Mouse (Mus musculus): ENCODE measurements around the gene Sgsm3. TPM values are rescaled to one million over a fixed set of nuclear protein-coding genes. Genes with fewer than 3 reads are reported as not detected.

Gene Sgsm3
- polyA plus RNA-seq, 1 experiment from 2014 or later: 56.1 TPM

DNA sequence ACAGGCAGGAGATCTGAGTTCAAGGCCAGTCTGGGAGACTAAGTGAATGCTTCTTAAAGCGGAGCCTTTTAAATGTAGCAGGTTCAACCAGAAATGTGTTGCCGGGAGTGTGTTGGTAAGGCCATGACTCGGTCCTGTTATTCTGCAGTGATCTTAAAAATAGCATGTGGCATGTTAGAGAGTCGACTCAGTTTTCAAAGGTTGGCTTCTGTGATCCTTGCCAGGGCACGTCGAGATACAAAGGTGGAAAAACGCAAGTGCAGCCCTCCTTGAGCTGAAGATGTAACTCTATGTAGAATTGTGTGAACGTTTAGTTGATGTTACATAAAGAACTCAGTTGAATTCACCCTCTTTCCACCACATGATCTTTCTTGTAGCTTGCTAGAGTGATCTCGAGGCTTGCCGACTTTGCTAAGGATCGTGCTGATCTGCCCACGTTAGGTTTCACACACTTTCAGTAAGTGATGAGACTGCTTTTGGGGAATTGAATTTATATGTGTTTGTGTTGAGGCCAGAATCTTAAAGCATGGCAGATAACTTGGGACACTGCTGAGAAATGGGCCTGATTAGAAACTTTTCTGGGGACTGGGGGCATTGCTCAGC is 21.6 kb upstream of the Sgsm3 start:
- no peak for ATAC-seq (ENCODE audit: low FRiP score, low TSS enrichment)
- no peak for DNase-seq
- Histone ChIP-seq H3K9me3 (ENCODE audit: control insufficient read depth, low read length) (no peaks in the 10 kb centered on the region), H3K4me1 (ENCODE audit: control insufficient read depth, insufficient read depth, low read length) (no peaks in the 10 kb centered on the region), H3K27me3 (ENCODE audit: control insufficient read depth, insufficient read depth, low read length) (no peaks in the 10 kb centered on the region), H3K4me2 (ENCODE audit: low read length) (no peak overlapping the region), H3K27ac (replicated peaks; ENCODE audit: low read depth, low read length) (no peak overlapping the region), H3K9ac (replicated peaks; ENCODE audit: low read length) (no peak overlapping the region), H3K36me3 (ENCODE audit: control insufficient read depth, insufficient read depth, low read length) (peaks cover 81% of the 10 kb centered on the region), H3K4me3 (replicated peaks; ENCODE audit: low read depth, low read length) (no peak overlapping the region)
- WGBS: 96% methylated on average over 12 of the region's 12 CpGs

DNA sequence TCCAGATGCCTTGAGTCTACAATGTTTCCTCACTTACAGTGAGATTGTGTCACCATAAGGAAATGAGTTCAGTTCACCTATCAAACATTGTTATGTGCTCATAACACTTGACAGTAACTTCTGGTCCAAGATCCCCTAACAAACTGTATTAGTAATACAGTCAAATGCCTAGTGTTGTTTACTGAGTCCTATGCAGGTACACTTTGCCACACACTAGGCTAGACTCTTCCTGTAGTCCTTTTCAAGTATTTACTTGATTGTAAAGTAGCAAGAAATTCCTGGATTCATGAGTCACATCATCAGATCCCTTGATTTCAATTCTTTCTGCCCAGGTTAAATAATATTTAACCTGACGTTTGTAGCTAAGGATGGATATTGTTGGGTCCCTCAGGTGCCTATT is 8.2 kb upstream of the Sgsm3 start:
- no peak for DNase-seq
- H3K4me1 ChIP-seq (ENCODE audit: control insufficient read depth, insufficient read depth, low read length): no peaks in the 10 kb centered on the region
- H3K9ac ChIP-seq (replicated peaks; ENCODE audit: low read length): no peak overlapping the region
- no peak overlapping the region for H3K27ac ChIP-seq (replicated peaks; ENCODE audit: low read depth, low read length)
- H3K4me2 ChIP-seq (ENCODE audit: low read length): no peak overlapping the region
- H3K9me3 ChIP-seq (ENCODE audit: control insufficient read depth, low read length): no peaks in the 10 kb centered on the region
- H3K27me3 ChIP-seq (ENCODE audit: control insufficient read depth, insufficient read depth, low read length): no peaks in the 10 kb centered on the region
- peaks cover 51% of the 10 kb centered on the region for H3K36me3 ChIP-seq (ENCODE audit: control insufficient read depth, insufficient read depth, low read length)
- no peak overlapping the region for H3K4me3 ChIP-seq (replicated peaks; ENCODE audit: low read depth, low read length)
- ATAC-seq (ENCODE audit: low FRiP score, low TSS enrichment): no peak
- WGBS: 98% methylated on average over 1 of the region's 1 CpGs

DNA sequence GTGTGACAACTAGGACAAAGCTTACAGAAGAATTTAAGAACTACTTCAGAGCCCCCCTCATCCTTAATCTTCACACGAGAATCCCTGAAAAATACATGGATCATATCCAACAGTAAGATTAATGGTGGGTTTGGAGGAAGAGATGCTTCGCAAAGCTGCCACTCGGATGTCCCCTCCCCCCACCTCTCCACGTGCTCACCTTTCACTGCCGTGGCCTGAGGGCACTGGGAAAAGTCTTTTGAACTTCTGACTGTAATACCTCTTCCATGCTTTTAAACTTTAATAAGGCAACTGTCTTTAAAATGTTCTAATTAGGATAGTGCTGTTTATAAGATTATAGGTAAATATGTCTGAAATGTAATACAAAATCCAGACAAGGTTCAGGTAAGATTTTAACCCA is 3.3 kb upstream of the Sgsm3 start:
- peak; percentile 8 for DNase-seq
- Histone ChIP-seq H3K4me3 (replicated peaks; ENCODE audit: low read depth, low read length) (no peak overlapping the region), H3K27ac (replicated peaks; ENCODE audit: low read depth, low read length) (no peak overlapping the region), H3K4me2 (ENCODE audit: low read length) (no peak overlapping the region), H3K27me3 (ENCODE audit: control insufficient read depth, insufficient read depth, low read length) (no peaks in the 10 kb centered on the region), H3K4me1 (ENCODE audit: control insufficient read depth, insufficient read depth, low read length) (peaks cover 8% of the 10 kb centered on the region), H3K9ac (replicated peaks; ENCODE audit: low read length) (no peak overlapping the region), H3K9me3 (ENCODE audit: control insufficient read depth, low read length) (no peaks in the 10 kb centered on the region), H3K36me3 (ENCODE audit: control insufficient read depth, insufficient read depth, low read length) (peaks cover 12% of the 10 kb centered on the region)
- no peak for ATAC-seq (ENCODE audit: low FRiP score, low TSS enrichment)
- 59% methylated on average over 5 of the region's 5 CpGs for WGBS

- Histone ChIP-seq H3K4me2 (ENCODE audit: low read length) (no peak overlapping the region), H3K9me3 (ENCODE audit: control insufficient read depth, low read length) (no peaks in the 10 kb centered on the region), H3K36me3 (ENCODE audit: control insufficient read depth, insufficient read depth, low read length) (no peaks in the 10 kb centered on the region), H3K9ac (replicated peaks; ENCODE audit: low read length) (no peak overlapping the region), H3K4me1 (ENCODE audit: control insufficient read depth, insufficient read depth, low read length) (peaks cover 8% of the 10 kb centered on the region), H3K27me3 (ENCODE audit: control insufficient read depth, insufficient read depth, low read length) (no peaks in the 10 kb centered on the region), H3K27ac (replicated peaks; ENCODE audit: low read depth, low read length) (no peak overlapping the region), H3K4me3 (replicated peaks; ENCODE audit: low read depth, low read length) (no peak overlapping the region)
- ATAC-seq (ENCODE audit: low FRiP score, low TSS enrichment) (no peak), DNase-seq (no peak)
- 89% methylated on average over 3 of the region's 3 CpGs for WGBS
Observed at GRCm38 (mm10) chr15:80975666-80976065, 1.9 kb upstream of the Sgsm3 start.

DNA sequence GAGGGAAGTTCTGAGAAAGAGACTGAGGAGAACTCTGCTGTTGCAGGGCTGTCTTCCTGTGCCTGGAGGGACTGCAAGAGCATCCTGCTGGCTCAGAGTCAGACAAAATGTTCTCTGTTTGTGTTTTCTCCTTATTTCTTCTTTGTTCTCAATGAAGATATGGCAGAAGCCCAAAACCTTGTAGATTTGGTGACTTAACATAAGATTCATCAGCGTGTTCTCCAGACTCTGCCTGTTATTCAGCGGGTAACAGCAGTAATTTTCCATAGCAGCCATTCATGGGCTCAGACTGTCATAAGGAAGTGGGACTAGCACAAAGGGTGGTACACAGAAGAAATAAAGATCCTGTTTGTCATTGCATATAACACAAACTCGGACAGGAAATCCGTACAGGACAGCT is 2.0 kb downstream of the Sgsm3 start:
- ATAC-seq (ENCODE audit: low FRiP score, low TSS enrichment) (no peak), DNase-seq (no peak)
- Histone ChIP-seq H3K4me3 (replicated peaks; ENCODE audit: low read depth, low read length) (no peak overlapping the region), H3K9ac (replicated peaks; ENCODE audit: low read length) (no peak overlapping the region), H3K27ac (replicated peaks; ENCODE audit: low read depth, low read length) (no peak overlapping the region), H3K27me3 (ENCODE audit: control insufficient read depth, insufficient read depth, low read length) (no peaks in the 10 kb centered on the region), H3K4me2 (ENCODE audit: low read length) (no peak overlapping the region), H3K4me1 (ENCODE audit: control insufficient read depth, insufficient read depth, low read length) (peaks cover 8% of the 10 kb centered on the region), H3K9me3 (ENCODE audit: control insufficient read depth, low read length) (no peaks in the 10 kb centered on the region), H3K36me3 (ENCODE audit: control insufficient read depth, insufficient read depth, low read length) (no peaks in the 10 kb centered on the region)
- 92% methylated on average over 4 of the region's 4 CpGs for WGBS

- peaks cover 8% of the 10 kb centered on the region for H3K4me1 ChIP-seq (ENCODE audit: control insufficient read depth, insufficient read depth, low read length)
Observed at GRCm38 (mm10) chr15:80981176-80981575, 3.6 kb downstream of the Sgsm3 start.

DNA sequence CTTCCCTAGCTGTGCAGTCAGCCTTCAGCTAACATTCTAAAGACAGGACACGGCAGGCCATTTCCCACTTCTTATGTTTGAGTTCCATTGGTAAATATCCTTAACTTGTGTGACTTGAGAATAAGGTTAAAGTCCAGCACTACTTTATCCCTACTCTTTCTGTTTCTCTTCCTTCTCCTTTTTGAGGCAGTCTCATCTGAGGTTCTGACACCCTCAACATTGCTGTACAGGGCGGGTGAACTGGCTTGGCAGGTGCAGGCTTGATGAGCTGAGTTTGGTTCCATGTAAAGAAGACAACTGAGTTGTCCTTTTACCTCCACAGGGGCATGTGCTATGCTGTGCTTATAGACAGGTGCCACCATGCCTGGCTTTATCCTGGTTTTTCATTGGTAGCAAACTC is 5.7 kb downstream of the Sgsm3 start:
- 89% methylated on average over 2 of the region's 2 CpGs for WGBS
- H3K9ac ChIP-seq (replicated peaks; ENCODE audit: low read length): no peak overlapping the region
- H3K36me3 ChIP-seq (ENCODE audit: control insufficient read depth, insufficient read depth, low read length): no peaks in the 10 kb centered on the region
- no peaks in the 10 kb centered on the region for H3K27me3 ChIP-seq (ENCODE audit: control insufficient read depth, insufficient read depth, low read length)
- DNase-seq: no peak
- no peak overlapping the region for H3K4me3 ChIP-seq (replicated peaks; ENCODE audit: low read depth, low read length)
- ATAC-seq (ENCODE audit: low FRiP score, low TSS enrichment): no peak
- peaks cover 5% of the 10 kb centered on the region for H3K4me1 ChIP-seq (ENCODE audit: control insufficient read depth, insufficient read depth, low read length)
- no peak overlapping the region for H3K4me2 ChIP-seq (ENCODE audit: low read length)
- no peaks in the 10 kb centered on the region for H3K9me3 ChIP-seq (ENCODE audit: control insufficient read depth, low read length)
- H3K27ac ChIP-seq (replicated peaks; ENCODE audit: low read depth, low read length): no peak overlapping the region

More at GRCm38 (mm10) chr15:80981176-80981575, 3.6 kb downstream of the Sgsm3 start:
- Histone ChIP-seq H3K27me3 (ENCODE audit: control insufficient read depth, insufficient read depth, low read length) (no peaks in the 10 kb centered on the region), H3K4me2 (ENCODE audit: low read length) (no peak overlapping the region), H3K36me3 (ENCODE audit: control insufficient read depth, insufficient read depth, low read length) (no peaks in the 10 kb centered on the region), H3K9ac (replicated peaks; ENCODE audit: low read length) (no peak overlapping the region), H3K4me3 (replicated peaks; ENCODE audit: low read depth, low read length) (no peak overlapping the region), H3K9me3 (ENCODE audit: control insufficient read depth, low read length) (no peaks in the 10 kb centered on the region), H3K27ac (replicated peaks; ENCODE audit: low read depth, low read length) (no peak overlapping the region)
- WGBS: 94% methylated on average over 4 of the region's 4 CpGs
- ATAC-seq (ENCODE audit: low FRiP score, low TSS enrichment): no peak
- no peak for DNase-seq

GRCm38 (mm10) chr15:80988331-80988730 is 10.8 kb downstream of the Sgsm3 start:
- Histone ChIP-seq H3K27me3 (ENCODE audit: control insufficient read depth, insufficient read depth, low read length) (no peaks in the 10 kb centered on the region), H3K27ac (replicated peaks; ENCODE audit: low read depth, low read length) (no peak overlapping the region), H3K4me3 (replicated peaks; ENCODE audit: low read depth, low read length) (no peak overlapping the region), H3K4me2 (ENCODE audit: low read length) (no peak overlapping the region), H3K4me1 (ENCODE audit: control insufficient read depth, insufficient read depth, low read length) (no peaks in the 10 kb centered on the region), H3K9ac (replicated peaks; ENCODE audit: low read length) (no peak overlapping the region), H3K36me3 (ENCODE audit: control insufficient read depth, insufficient read depth, low read length) (no peaks in the 10 kb centered on the region), H3K9me3 (ENCODE audit: control insufficient read depth, low read length) (no peaks in the 10 kb centered on the region)
- ATAC-seq (ENCODE audit: low FRiP score, low TSS enrichment) (no peak), DNase-seq (no peak)
- WGBS: 44% methylated on average over 1 of the region's 1 CpGs

DNA sequence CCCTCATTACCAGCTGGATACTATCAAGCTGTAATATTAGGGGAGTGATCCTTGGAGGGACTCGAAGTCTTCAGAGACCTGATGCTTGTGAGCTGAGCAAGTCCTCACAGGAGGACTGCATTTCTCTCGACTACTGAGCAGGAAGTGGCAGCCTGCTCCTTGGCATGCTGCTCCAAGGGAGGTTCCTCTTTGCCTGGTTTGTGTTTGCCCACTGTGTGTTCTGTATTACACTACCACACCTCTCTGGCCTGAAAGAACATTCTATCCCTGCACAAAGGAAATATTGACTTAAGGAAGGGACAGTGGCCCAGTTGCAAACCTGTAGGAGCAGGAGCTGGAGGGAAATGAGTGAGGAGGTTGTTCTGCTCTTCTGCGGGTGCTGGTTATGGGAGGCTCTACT is 12.1 kb downstream of the Sgsm3 start:
- 88% methylated on average over 3 of the region's 3 CpGs for WGBS
- ATAC-seq (ENCODE audit: low FRiP score, low TSS enrichment): no peak
- Histone ChIP-seq H3K27me3 (ENCODE audit: control insufficient read depth, insufficient read depth, low read length) (no peaks in the 10 kb centered on the region), H3K27ac (replicated peaks; ENCODE audit: low read depth, low read length) (no peak overlapping the region), H3K4me2 (ENCODE audit: low read length) (no peak overlapping the region), H3K4me1 (ENCODE audit: control insufficient read depth, insufficient read depth, low read length) (no peaks in the 10 kb centered on the region), H3K9me3 (ENCODE audit: control insufficient read depth, low read length) (no peaks in the 10 kb centered on the region), H3K9ac (replicated peaks; ENCODE audit: low read length) (no peak overlapping the region), H3K36me3 (ENCODE audit: control insufficient read depth, insufficient read depth, low read length) (no peaks in the 10 kb centered on the region), H3K4me3 (replicated peaks; ENCODE audit: low read depth, low read length) (no peak overlapping the region)
- no peak for DNase-seq
